Mouse (Mus musculus): Measurements from ENCODE around the gene Aff1. TPM values are rescaled to one million over a fixed set of nuclear protein-coding genes. Genes with fewer than 3 reads are reported as not detected.

The Aff1 gene
- polyA plus RNA-seq, 1 experiment from 2014 or later = 7.3 TPM

DNA sequence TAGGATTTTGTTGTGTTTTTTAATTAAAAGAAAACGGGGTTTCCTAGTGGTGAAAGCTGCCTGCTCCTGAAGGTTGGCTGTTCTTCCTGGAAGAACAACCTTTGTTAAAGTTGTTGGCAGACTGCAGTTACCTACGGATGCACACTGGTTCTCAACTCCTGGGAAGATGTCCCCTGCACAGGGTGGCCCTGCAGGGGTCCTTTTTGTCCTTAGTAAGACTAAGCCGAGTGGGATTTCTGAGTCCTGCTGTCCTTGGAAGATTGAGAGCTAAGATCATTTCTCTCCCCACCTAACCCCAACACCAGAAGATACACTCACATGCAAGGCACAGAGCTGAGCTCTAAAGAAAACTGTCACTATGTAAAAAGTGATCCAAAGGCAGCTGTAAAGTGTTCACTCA is 32.6 kb downstream of the Aff1 start:
- H3K4me2 ChIP-seq (ENCODE audit: low read length) = no peak overlapping the region
- H3K4me1 ChIP-seq (replicated peaks; ENCODE audit: control insufficient read depth, insufficient read depth, low read length) = no peaks in the 10 kb centered on the region; the same call in 1 of the 2 replicates
- ATAC-seq (replicated peaks; ENCODE audit: low FRiP score, low TSS enrichment, low read depth) (no peak), DNase-seq (ENCODE audit: low spot score) (no peak)
- no peaks in the 10 kb centered on the region for H3K36me3 ChIP-seq (ENCODE audit: control insufficient read depth, insufficient read depth, low read length)
- no peaks in the 10 kb centered on the region for H3K27me3 ChIP-seq (replicated peaks; ENCODE audit: control insufficient read depth, insufficient read depth, low read length)
- no peak overlapping the region for H3K4me3 ChIP-seq (ENCODE audit: low read depth, low read length)
- WGBS = 38% methylated on average over 3 of the region's 3 CpGs
- H3K27ac ChIP-seq (ENCODE audit: low read depth) = no peak overlapping the region
- no peak overlapping the region for H3K9ac ChIP-seq (ENCODE audit: low read length)
- H3K9me3 ChIP-seq (ENCODE audit: control insufficient read depth, low read length) = no peaks in the 10 kb centered on the region

DNA sequence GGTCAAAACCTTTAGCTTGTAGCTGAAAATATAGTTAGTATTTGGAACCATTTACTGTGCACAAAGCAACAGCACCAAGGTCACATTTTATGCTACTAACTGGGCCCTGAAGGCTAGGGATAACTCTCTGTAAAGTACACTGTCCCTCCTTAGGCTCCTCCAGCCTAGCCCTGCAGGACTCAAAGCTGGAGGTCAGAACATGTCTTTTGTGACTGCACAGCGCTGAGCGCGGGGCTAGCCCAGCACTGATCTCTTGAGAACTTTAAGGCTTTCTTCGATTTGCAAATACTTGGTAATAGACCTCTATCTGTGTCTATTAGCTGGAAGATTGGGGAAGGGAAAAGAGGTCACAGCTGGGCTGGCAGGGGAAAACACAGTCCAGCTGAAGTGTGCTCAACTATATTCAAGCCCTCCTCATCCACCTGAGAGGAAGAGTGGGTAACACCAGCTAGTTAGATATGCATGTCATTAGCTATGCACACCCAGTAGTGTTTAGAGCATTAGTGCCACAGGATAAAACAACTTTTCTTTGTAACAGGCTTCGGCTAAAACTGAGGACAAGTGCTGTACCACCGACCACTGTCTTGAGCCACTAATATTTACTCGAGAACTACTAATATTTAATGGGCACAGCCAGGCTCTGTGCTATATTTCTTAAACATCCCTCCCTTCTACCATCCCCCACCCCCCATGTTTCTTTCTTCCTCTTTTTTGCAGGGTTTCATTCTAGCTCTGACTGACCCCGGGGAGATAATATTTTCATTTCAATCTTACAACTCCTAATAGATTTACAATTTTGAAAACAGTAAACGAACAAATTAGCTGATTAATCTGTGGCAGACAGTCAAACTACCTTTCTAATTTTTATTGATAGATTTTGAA is 33.3 kb downstream of the Aff1 start:
- H3K9me3 ChIP-seq (ENCODE audit: control insufficient read depth, low read length) = no peaks in the 10 kb centered on the region
- ATAC-seq (replicated peaks; ENCODE audit: low FRiP score, low TSS enrichment, low read depth) (no peak), DNase-seq (ENCODE audit: low spot score) (no peak)
- H3K4me1 ChIP-seq (replicated peaks; ENCODE audit: control insufficient read depth, insufficient read depth, low read length) = no peaks in the 10 kb centered on the region; the same call in 1 of the 2 replicates
- no peak overlapping the region for H3K4me2 ChIP-seq (ENCODE audit: low read length)
- H3K27me3 ChIP-seq (replicated peaks; ENCODE audit: control insufficient read depth, insufficient read depth, low read length) = no peaks in the 10 kb centered on the region
- no peak overlapping the region for H3K4me3 ChIP-seq (ENCODE audit: low read depth, low read length)
- no peak overlapping the region for H3K9ac ChIP-seq (ENCODE audit: low read length)
- WGBS = 52% methylated on average over 9 of the region's 9 CpGs
- H3K27ac ChIP-seq (ENCODE audit: low read depth) = no peak overlapping the region
- no peaks in the 10 kb centered on the region for H3K36me3 ChIP-seq (ENCODE audit: control insufficient read depth, insufficient read depth, low read length)

DNA sequence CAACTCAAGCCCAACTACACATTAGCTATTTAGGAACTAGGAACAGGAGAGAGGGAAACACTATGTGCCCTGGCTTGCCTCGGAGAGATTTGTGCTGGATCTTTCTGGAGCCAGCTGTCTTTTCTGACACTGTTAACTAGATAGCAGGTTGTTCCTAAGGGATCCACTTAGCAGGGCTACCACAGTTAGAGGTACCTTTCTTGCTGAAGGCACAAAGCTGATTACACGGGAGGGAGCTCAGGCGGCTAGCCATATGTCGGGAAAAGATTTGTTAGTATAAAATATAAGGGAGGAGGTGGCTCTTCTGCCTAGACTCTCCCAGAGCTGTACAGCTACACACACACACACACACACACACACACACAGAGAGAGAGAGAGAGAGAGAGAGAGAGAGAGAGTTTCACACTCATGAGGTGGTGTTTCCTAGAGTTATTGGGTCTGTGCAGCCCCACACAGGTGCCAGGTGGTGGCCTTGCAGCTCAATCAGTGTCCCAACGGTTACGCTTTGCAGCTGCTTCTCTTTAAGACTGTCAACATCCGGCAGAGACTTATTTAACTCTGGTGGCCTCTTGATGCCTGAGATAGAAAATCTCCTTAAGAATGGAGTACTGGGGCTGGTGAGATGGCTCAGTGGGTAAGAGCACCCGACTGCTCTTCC is 34.2 kb downstream of the Aff1 start:
- Histone ChIP-seq H3K4me2 (ENCODE audit: low read length) (no peak overlapping the region), H3K9ac (ENCODE audit: low read length) (no peak overlapping the region), H3K4me1 (replicated peaks; ENCODE audit: control insufficient read depth, insufficient read depth, low read length) (no peaks in the 10 kb centered on the region; the same call in 1 of the 2 replicates), H3K9me3 (ENCODE audit: control insufficient read depth, low read length) (no peaks in the 10 kb centered on the region), H3K4me3 (ENCODE audit: low read depth, low read length) (no peak overlapping the region), H3K27me3 (replicated peaks; ENCODE audit: control insufficient read depth, insufficient read depth, low read length) (no peaks in the 10 kb centered on the region), H3K36me3 (ENCODE audit: control insufficient read depth, insufficient read depth, low read length) (no peaks in the 10 kb centered on the region), H3K27ac (ENCODE audit: low read depth) (no peak overlapping the region)
- no peak for DNase-seq (ENCODE audit: low spot score)
- no peak for ATAC-seq (replicated peaks; ENCODE audit: low FRiP score, low TSS enrichment, low read depth)
- 32% methylated on average over 8 of the region's 8 CpGs for WGBS

DNA sequence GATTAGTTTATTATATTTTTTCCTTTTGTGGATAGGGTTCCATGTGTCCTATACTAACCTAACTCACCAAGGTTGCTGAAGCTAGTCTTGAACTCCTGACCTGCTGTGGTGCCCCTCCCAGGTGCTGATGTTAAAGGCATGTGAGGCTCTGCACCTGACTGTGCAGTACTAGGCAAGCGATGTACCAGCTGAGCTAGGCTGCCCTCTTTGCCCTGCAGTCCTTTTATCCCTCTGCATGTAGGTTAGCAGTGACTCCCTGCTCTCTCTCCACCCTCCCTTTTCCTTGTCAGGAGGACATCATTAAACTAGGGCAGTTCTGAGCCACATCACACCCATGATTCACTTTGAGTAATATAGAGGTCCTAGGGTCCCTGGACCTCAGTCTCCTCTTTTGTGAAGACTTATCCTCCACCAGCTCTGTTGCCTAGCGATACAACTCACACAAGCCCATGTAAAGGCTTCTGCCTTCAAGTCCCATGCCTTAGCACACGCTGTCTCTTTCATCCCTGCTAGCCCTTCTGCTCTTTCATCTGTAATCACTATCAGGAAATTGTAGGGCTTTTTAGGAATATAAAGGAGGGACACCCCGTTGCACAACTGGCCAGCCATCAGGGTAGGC is 35.7 kb downstream of the Aff1 start:
- 87% methylated on average over 4 of the region's 4 CpGs for WGBS
- Histone ChIP-seq H3K27ac (ENCODE audit: low read depth) (no peak overlapping the region), H3K36me3 (ENCODE audit: control insufficient read depth, insufficient read depth, low read length) (no peaks in the 10 kb centered on the region), H3K9ac (ENCODE audit: low read length) (no peak overlapping the region), H3K4me3 (ENCODE audit: low read depth, low read length) (no peak overlapping the region), H3K4me2 (ENCODE audit: low read length) (no peak overlapping the region), H3K4me1 (replicated peaks; ENCODE audit: control insufficient read depth, insufficient read depth, low read length) (no peaks in the 10 kb centered on the region; the same call in 1 of the 2 replicates), H3K9me3 (ENCODE audit: control insufficient read depth, low read length) (no peaks in the 10 kb centered on the region), H3K27me3 (replicated peaks; ENCODE audit: control insufficient read depth, insufficient read depth, low read length) (no peaks in the 10 kb centered on the region)
- DNase-seq (ENCODE audit: low spot score) = no peak
- no peak for ATAC-seq (replicated peaks; ENCODE audit: low FRiP score, low TSS enrichment, low read depth)

DNA sequence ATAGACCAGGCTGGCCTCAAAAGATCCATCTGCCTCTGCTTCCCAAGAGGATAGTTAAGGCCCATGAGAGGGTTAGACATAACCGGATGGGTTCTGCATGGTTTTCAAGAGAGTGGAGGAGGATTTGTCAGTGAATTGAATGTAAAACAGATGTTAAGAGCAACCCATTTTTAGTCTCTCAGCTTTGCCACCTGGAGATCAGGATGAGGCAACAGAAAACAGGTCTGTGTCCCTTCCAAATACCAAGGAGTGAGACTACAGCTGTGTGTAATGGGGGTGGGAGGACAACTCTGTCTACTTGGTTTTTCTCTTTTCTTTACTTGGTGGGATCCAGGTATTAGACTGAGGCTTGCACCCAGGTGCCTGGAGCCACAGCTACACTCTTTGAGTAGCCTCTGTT is 37.1 kb downstream of the Aff1 start:
- H3K4me1 ChIP-seq (replicated peaks; ENCODE audit: control insufficient read depth, insufficient read depth, low read length) = no peaks in the 10 kb centered on the region; the same call in 1 of the 2 replicates
- H3K4me2 ChIP-seq (ENCODE audit: low read length) = no peak overlapping the region
- H3K4me3 ChIP-seq (ENCODE audit: low read depth, low read length) = no peak overlapping the region
- no peaks in the 10 kb centered on the region for H3K9me3 ChIP-seq (ENCODE audit: control insufficient read depth, low read length)
- H3K27ac ChIP-seq (ENCODE audit: low read depth) = no peak overlapping the region
- H3K9ac ChIP-seq (ENCODE audit: low read length) = no peak overlapping the region
- no peak for ATAC-seq (replicated peaks; ENCODE audit: low FRiP score, low TSS enrichment, low read depth)
- H3K27me3 ChIP-seq (replicated peaks; ENCODE audit: control insufficient read depth, insufficient read depth, low read length) = no peaks in the 10 kb centered on the region
- WGBS = 82% methylated on average over 1 of the region's 1 CpGs
- no peak for DNase-seq (ENCODE audit: low spot score)
- no peaks in the 10 kb centered on the region for H3K36me3 ChIP-seq (ENCODE audit: control insufficient read depth, insufficient read depth, low read length)

DNA sequence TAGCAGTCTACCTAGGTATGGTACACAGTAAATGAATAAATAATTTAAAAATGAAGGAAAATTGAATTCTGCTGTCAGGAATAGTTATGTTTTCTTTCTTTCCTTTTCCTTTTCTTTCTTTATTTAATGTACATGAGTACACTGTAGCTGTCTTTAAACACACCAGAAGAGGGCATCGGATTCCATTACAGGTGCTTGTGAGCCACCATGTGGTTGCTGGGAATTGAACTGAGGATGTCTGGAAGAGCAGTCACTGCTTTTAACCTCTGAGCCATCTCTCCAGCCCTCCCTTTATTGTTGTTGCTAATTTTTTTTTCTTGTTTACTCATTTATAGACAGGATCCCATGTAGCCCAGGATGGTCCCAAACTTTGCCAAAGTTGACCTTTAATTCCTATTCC is 38.0 kb downstream of the Aff1 start:
- Histone ChIP-seq H3K36me3 (ENCODE audit: control insufficient read depth, insufficient read depth, low read length) (no peaks in the 10 kb centered on the region), H3K27me3 (replicated peaks; ENCODE audit: control insufficient read depth, insufficient read depth, low read length) (no peaks in the 10 kb centered on the region), H3K4me3 (ENCODE audit: low read depth, low read length) (no peak overlapping the region), H3K27ac (ENCODE audit: low read depth) (no peak overlapping the region), H3K4me1 (replicated peaks; ENCODE audit: control insufficient read depth, insufficient read depth, low read length) (no peaks in the 10 kb centered on the region), H3K9ac (ENCODE audit: low read length) (no peak overlapping the region), H3K4me2 (ENCODE audit: low read length) (no peak overlapping the region), H3K9me3 (ENCODE audit: control insufficient read depth, low read length) (no peaks in the 10 kb centered on the region)
- ATAC-seq (replicated peaks; ENCODE audit: low FRiP score, low TSS enrichment, low read depth) (no peak), DNase-seq (ENCODE audit: low spot score) (no peak)
- WGBS = 94% methylated on average over 1 of the region's 1 CpGs

DNA sequence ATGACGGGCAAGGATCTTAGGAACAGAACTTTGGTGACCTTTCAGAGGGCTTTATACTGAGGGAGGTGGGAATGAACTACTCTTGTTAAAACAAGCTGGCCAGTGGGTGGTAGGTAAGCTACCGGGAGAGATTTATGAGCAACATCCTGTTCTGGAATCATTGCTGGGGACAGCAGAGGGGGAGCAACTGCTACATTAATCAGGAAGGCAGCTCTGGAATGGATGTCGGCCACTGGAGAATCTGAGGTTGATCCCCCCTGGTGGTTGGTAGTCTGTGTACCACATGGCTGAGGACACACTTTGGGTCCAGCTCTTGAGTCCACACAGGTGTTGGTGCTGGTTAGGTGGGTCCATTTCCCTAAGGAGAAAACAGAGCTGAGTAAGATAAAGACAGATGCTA is 38.6 kb downstream of the Aff1 start:
- no peaks in the 10 kb centered on the region for H3K27me3 ChIP-seq (replicated peaks; ENCODE audit: control insufficient read depth, insufficient read depth, low read length)
- H3K4me2 ChIP-seq (ENCODE audit: low read length) = no peak overlapping the region
- no peaks in the 10 kb centered on the region for H3K4me1 ChIP-seq (replicated peaks; ENCODE audit: control insufficient read depth, insufficient read depth, low read length)
- H3K36me3 ChIP-seq (ENCODE audit: control insufficient read depth, insufficient read depth, low read length) = no peaks in the 10 kb centered on the region
- H3K4me3 ChIP-seq (ENCODE audit: low read depth, low read length) = no peak overlapping the region
- no peak overlapping the region for H3K9ac ChIP-seq (ENCODE audit: low read length)
- WGBS = 27% methylated on average over 3 of the region's 3 CpGs
- no peak for DNase-seq (ENCODE audit: low spot score)
- H3K9me3 ChIP-seq (ENCODE audit: control insufficient read depth, low read length) = no peaks in the 10 kb centered on the region
- no peak for ATAC-seq (replicated peaks; ENCODE audit: low FRiP score, low TSS enrichment, low read depth)
- no peak overlapping the region for H3K27ac ChIP-seq (ENCODE audit: low read depth)

DNA sequence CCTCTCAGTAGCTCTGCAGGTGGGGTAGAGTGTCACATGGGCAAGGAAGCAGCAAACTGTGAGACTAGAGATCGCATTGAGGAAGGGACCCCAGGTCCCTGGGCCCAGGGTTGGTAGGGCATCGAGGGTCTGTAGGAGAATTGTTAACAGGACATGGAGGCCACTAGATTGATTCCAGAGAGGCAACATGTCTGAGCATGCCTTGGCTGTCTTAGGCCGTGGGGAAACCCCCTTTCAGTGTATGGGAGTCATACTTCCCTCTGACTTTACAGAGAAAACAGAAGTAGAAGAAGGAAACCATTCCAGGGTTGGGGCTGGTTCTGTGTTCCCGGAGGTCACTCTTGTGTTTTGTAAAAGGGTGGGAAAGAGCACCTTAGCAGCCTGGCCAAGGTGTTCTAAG is 40.4 kb downstream of the Aff1 start:
- H3K4me3 ChIP-seq (ENCODE audit: low read depth, low read length) = no peak overlapping the region
- H3K27ac ChIP-seq (ENCODE audit: low read depth) = no peak overlapping the region
- DNase-seq (ENCODE audit: low spot score) (no peak), ATAC-seq (replicated peaks; ENCODE audit: low FRiP score, low TSS enrichment, low read depth) (no peak)
- H3K4me2 ChIP-seq (ENCODE audit: low read length) = no peak overlapping the region
- WGBS = 89% methylated on average over 4 of the region's 4 CpGs
- H3K27me3 ChIP-seq (replicated peaks; ENCODE audit: control insufficient read depth, insufficient read depth, low read length) = no peaks in the 10 kb centered on the region
- H3K9ac ChIP-seq (ENCODE audit: low read length) = no peak overlapping the region
- no peaks in the 10 kb centered on the region for H3K9me3 ChIP-seq (ENCODE audit: control insufficient read depth, low read length)
- H3K36me3 ChIP-seq (ENCODE audit: control insufficient read depth, insufficient read depth, low read length) = no peaks in the 10 kb centered on the region
- H3K4me1 ChIP-seq (replicated peaks; ENCODE audit: control insufficient read depth, insufficient read depth, low read length) = no peaks in the 10 kb centered on the region

All from intestine, embryonic 14.5 days (tissue).